Mouse (Mus musculus) neural tube, embryonic 14.5 days (tissue): ENCODE measurements around the gene Trappc2l. TPM values are rescaled to one million over a fixed set of nuclear protein-coding genes. Genes with fewer than 3 reads are reported as not detected.
"Not testable (repeated sequence)": the region's sequence is repeated elsewhere in the genome, so short reads cannot be mapped to it uniquely, and the experiment has no call there.

Experiments
- ATAC-seq: fragments of 200-750 bp; cut with Nextera tagmentation; 2 replicates; pipeline ENCODE4 v1.8.0; 2017; ENCODE audit warnings: low read depth, mild to moderate bottlenecking, moderate TSS enrichment, moderate library complexity
- H3K27ac ChIP-seq: fragments of 300-500 bp; sonication (generic); 2 replicates; pipeline ENCODE4 v1.5.1; 2014; ENCODE audit warnings: low read depth, mild to moderate bottlenecking, control low read depth, low read length, moderate library complexity, mixed read lengths
- H3K27me3 ChIP-seq: fragments of 300-500 bp; sonication (generic); 2 replicates; pipeline ENCODE4 v1.6.1; 2014; ENCODE audit warnings: low read length; ENCODE audit not compliant: control insufficient read depth, insufficient read depth
- H3K36me3 ChIP-seq: fragments of 300-500 bp; sonication (generic); 2 replicates; pipeline ENCODE4 v1.6.1; 2014; ENCODE audit warnings: low read length, mixed read lengths; ENCODE audit not compliant: control insufficient read depth, insufficient read depth
- H3K4me1 ChIP-seq: fragments of 300-500 bp; sonication (generic); 2 replicates; pipeline ENCODE4 v1.6.1; 2014; ENCODE audit warnings: low read length; ENCODE audit not compliant: control insufficient read depth, insufficient read depth
- H3K4me2 ChIP-seq: fragments of 300-500 bp; sonication (generic); 2 replicates; pipeline ENCODE4 v1.6.1; 2014; ENCODE audit warnings: mild to moderate bottlenecking, low read depth, low read length, control low read depth
- H3K4me3 ChIP-seq: fragments of 300-500 bp; sonication (generic); 2 replicates; pipeline ENCODE4 v1.5.1; 2014; ENCODE audit warnings: low read depth, low read length, control low read depth, mixed read lengths
- H3K9ac ChIP-seq: fragments of 300-500 bp; sonication (generic); replicated peaks from 2 replicates; pipeline ENCODE4 v1.6.1; 2014; ENCODE audit warnings: low read depth, mild to moderate bottlenecking, control low read depth, low read length, mixed read lengths
- H3K9me3 ChIP-seq: fragments of 300-500 bp; sonication (generic); 2 replicates; pipeline ENCODE4 v1.6.1; 2016; ENCODE audit warnings: low read length; ENCODE audit not compliant: control insufficient read depth
- WGBS: fragments of 180-500 bp; shearing (Covaris S2); extraction: QIAGEN DNeasy Blood & Tissue Kit; methylation state at CpG from one replicate; pipeline ENCODE4 v1.1.7; 2014; 5-methylcytosine and 5-hydroxymethylcytosine counted together
- polyA plus RNA-seq: library from polyadenylated mRNA; unstranded; fragments of >200 nt; fragmentation: Nextera tagmentation; extraction: Ambion mirVana; gene quantifications from 2 replicates; pipeline ENCODE4 v1.2.1, GENCODE M21; 2014

Gene Trappc2l
- polyA plus RNA-seq, 1 experiment from 2014 or later = 150 TPM

DNA sequence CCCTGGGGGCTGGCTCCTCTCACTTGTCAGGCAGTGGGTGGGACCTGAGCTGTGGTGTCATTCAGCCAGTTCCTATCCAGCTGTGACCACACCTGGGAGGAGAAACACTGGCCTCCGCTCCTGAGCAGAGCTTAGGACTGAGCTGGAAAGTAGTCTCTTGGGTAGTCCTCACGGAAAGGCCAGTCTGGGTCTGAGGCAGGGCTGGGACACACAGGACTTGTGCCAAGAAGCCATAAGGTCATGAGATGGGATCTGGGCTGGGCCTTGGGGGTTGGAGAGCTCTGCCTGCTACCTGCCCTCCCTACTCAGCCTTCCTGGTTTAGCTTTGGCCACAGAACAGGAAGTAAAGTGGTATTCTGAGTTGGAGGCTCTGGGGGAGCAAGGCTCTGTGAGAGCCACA lies 15.5 kb downstream of the Trappc2l start:
- no peak overlapping the region for H3K9ac ChIP-seq

DNA sequence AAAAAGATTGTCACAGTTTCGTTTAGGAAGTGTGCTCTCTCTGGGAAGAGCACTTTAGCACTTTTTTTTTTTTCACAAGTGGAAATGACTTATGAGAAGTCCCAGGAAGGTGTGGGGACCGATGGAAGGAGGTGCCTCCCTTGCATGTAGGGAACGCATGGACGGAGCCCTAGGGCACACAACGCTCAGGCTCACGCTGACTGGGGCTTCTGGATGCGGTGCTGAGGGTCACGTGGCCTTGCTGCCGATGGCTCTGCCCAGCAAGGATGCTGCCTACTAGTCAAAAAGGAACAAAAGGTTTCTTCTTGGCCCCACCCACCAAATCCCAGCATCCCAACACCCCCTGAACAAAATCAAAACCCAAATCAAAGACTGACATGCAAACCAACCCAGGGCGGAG lies 17.9 kb downstream of the Trappc2l start:
- 27% methylated on average over 10 of the region's 10 CpGs for WGBS
- no peaks in the 10 kb centered on the region for H3K27me3 ChIP-seq
- H3K4me3 ChIP-seq = no peak overlapping the region
- H3K9me3 ChIP-seq = no peaks in the 10 kb centered on the region
- peaks cover 21% of the 10 kb centered on the region; the same call in 1 of the 2 replicates for H3K36me3 ChIP-seq
- H3K9ac ChIP-seq = no peak overlapping the region
- H3K4me2 ChIP-seq = no peak overlapping the region
- no peak for ATAC-seq
- no peak overlapping the region for H3K27ac ChIP-seq
- H3K4me1 ChIP-seq = no peaks in the 10 kb centered on the region

More for the DNA sequence above, 15.5 kb downstream of the Trappc2l start:
- Histone ChIP-seq H3K9me3 (no peaks in the 10 kb centered on the region), H3K4me3 (no peak overlapping the region), H3K27ac (no peak overlapping the region), H3K27me3 (no peaks in the 10 kb centered on the region), H3K4me1 (no peaks in the 10 kb centered on the region), H3K4me2 (no peak overlapping the region), H3K36me3 (peaks cover 12% of the 10 kb centered on the region; the same call in 1 of the 2 replicates)
- no peak for ATAC-seq
- 91% methylated on average over 2 of the region's 2 CpGs for WGBS

DNA sequence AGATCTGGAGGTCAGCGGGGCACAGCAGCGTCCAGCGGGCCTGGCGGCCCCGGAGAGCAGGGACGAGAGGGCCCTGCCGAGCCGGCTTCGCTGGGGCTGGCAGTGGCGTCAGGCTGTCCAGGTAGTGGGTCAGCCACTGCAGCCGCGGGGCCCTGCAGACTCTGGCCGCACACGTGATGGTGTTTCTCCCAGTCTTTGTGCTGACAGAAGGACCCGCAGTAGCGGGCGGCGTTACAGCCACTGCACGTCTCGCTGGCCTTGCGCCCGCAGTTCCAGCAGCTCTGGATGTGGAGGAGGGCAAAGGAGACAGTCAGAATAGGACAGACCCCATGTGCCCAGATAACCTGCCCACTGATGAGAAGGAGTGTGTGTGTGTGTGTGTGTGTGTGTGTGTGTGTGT lies 19.3 kb downstream of the Trappc2l start:
- no peak overlapping the region for H3K4me2 ChIP-seq
- H3K9ac ChIP-seq = no peak overlapping the region
- H3K27ac ChIP-seq = no peak overlapping the region
- H3K27me3 ChIP-seq = no peaks in the 10 kb centered on the region
- H3K9me3 ChIP-seq = no peaks in the 10 kb centered on the region
- peaks cover 33% of the 10 kb centered on the region for H3K36me3 ChIP-seq
- no peaks in the 10 kb centered on the region for H3K4me1 ChIP-seq
- H3K4me3 ChIP-seq = no peak overlapping the region
- no peak for ATAC-seq
- WGBS = 67% methylated on average over 22 of the region's 22 CpGs

DNA sequence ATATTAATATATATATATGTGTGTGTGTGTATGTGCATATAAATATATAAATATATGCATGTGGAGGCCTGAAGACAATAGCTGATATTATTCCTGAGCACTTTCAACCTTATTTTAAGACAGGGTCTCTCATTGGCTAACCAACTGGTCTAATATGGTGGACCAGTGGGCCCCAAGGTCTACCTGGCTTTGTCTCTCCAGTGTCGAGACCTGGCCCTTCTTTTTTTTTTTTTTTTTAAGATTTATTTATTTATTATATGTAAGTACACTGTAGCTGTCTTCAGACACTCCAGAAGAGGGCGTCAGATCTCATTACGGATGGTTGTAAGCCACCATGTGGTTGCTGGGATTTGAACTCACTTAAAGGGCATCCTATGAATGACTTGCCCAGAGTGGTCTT lies 20.7 kb downstream of the Trappc2l start:
- 75% methylated on average over 3 of the region's 3 CpGs for WGBS
- H3K9me3 ChIP-seq, H3K4me2 ChIP-seq, H3K9ac ChIP-seq, H3K27ac ChIP-seq, H3K27me3 ChIP-seq, H3K4me1 ChIP-seq, H3K4me3 ChIP-seq, ATAC-seq: not testable (repeated sequence)
- H3K36me3 ChIP-seq = peaks cover 35% of the 10 kb centered on the region

DNA sequence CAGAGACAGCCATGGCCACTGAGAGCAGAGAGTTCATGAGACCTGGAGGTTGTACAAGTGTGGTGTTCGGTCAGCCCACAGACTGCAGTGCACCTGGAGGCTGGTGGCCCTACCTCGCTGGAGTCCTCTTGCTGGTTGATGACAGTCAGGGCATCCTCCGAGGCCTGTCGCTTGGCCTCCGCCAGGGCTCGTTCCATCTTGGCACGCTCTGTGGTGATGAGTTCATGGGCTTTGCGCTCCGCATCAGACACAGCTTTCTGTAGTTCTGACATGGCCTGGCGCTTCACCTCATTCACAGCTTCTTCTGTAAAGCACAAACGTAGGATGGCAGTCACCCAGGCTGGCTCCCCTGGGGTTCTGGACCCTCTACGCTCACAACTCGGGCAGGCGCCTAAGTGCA lies 21.8 kb downstream of the Trappc2l start:
- Histone ChIP-seq H3K27me3 (no peaks in the 10 kb centered on the region), H3K4me2 (no peak overlapping the region), H3K9me3 (no peaks in the 10 kb centered on the region), H3K4me3 (no peak overlapping the region), H3K36me3 (peaks cover 42% of the 10 kb centered on the region), H3K9ac (no peak overlapping the region), H3K4me1 (no peaks in the 10 kb centered on the region), H3K27ac (no peak overlapping the region)
- no peak for ATAC-seq
- 92% methylated on average over 14 of the region's 14 CpGs for WGBS

DNA sequence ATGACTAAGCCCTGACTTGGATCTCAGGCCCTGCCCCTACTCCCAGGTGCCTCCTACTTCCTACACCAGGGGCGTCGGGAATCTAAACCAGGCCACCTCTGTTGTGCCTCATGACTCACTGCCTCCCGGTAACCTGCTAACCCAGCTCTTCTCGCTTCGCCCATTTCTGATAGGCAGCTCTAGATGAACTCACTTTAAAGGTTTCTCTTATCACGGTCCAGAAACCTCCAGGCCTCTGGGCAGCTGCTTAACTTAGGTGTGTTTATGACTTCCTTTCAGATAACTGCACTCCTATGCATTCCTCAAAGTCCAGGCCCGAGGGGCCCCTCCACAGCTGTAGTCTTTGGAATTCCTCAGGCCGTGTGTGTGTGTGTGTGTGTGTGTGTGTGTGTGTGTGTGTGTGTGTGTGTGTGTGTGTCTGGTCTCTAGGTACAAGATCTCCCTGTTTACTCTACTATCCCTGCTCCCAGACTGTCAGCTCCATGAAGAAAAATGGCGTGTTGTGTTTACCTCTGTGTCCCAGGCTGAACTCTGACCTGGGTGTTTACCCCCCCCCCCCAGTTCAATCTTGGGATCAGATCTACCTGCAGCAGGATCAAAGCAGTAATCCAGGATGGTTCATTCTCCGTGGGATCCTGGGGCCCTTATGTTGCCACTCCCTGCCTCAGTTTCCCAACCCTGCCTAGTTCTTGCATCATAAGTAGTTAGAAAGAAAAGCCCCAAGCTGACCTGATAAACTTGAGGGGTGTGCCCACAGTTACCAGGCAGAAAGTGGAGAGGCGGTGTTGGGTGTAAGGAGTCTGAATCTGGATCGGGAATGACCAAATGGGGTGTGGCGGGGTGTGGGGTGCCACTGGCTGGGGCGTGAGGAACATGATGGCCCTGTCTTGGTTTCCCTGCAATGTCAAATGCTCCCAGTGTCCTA lies 24.7 kb downstream of the Trappc2l start:
- no peak overlapping the region for H3K9ac ChIP-seq
- peaks cover 39% of the 10 kb centered on the region for H3K36me3 ChIP-seq
- no peak overlapping the region for H3K4me2 ChIP-seq
- no peak overlapping the region for H3K27ac ChIP-seq
- no peaks in the 10 kb centered on the region for H3K9me3 ChIP-seq
- no peaks in the 10 kb centered on the region for H3K27me3 ChIP-seq
- no peak for ATAC-seq
- WGBS = 78% methylated on average over 14 of the region's 14 CpGs
- H3K4me3 ChIP-seq = no peak overlapping the region
- H3K4me1 ChIP-seq = 0 out of 2 replicates have a peak, but pooled peaks cover 4% of the 10 kb centered on the region

DNA sequence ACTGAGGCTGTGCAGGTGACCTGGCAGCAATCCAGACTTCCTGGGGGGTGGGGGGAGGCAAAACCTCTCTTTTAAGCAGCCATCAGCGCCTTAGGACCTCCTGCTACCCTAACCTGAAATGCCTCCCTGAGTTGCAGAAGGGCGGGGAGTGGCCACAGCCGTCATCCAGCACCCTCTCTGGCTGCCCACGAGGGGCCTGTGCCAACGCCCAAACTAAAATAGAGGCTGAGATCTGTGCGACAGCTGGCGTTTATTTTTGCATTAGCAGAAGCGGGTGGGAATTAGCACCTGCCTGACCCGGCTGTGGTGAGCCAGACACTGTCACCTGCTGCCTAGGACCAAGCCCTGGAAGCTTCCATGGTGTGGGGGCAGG lies 25.3 kb downstream of the Trappc2l start:
- 71% methylated on average over 9 of the region's 9 CpGs for WGBS
- H3K4me1 ChIP-seq = 0 out of 2 replicates have a peak, but pooled peaks cover 4% of the 10 kb centered on the region
- H3K27me3 ChIP-seq = no peaks in the 10 kb centered on the region
- no peak overlapping the region for H3K4me2 ChIP-seq
- ATAC-seq = no peak
- no peak overlapping the region for H3K9ac ChIP-seq
- H3K9me3 ChIP-seq = no peaks in the 10 kb centered on the region
- H3K4me3 ChIP-seq = no peak overlapping the region
- H3K27ac ChIP-seq = no peak overlapping the region
- peaks cover 42% of the 10 kb centered on the region for H3K36me3 ChIP-seq

DNA sequence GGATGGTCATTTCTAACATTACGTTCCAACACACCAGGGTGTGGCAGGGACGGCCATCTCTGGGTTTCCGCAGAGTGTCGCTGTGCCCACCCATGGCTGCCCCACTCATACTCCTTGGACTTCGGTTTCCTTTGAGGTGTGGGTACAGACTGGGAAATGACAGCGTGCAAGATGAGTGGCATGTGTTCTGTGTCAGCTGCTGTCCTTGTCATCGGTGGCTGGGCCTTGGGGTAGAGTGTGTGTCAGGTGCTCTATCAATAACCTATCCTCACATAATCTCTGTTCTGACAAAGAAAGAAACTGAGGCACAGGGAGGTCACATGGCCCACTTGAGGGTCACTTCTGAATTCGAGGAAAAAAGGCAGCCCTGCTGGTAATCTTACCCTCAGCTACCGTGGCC lies 25.8 kb downstream of the Trappc2l start:
- 84% methylated on average over 9 of the region's 9 CpGs for WGBS

DNA sequence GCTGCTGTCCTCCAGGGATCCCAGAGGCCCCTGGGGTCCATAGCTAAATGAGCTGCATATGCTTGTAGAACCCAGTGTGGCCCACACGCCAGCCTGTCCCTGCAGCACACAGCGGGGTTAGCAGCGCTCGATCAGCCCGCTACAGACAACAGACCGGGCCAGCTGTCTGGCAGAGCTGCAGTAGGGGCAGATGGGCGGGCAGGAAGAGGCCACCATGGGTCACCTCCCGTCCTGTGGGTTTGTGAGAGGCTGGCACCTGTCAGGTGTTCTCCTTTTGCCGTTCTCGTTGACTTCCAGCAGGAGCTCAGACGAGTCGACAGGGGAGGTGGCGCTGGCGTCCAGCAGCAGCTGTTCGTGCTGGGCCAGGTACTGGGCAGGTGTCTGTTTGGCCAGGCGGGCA lies 27.2 kb downstream of the Trappc2l start:
- H3K27me3 ChIP-seq = no peaks in the 10 kb centered on the region
- WGBS = 69% methylated on average over 16 of the region's 16 CpGs
- H3K9me3 ChIP-seq = no peaks in the 10 kb centered on the region
- H3K27ac ChIP-seq = 0 out of 2 replicates have a peak overlapping the region, but pooled peaks have one; percentile 2
- H3K4me1 ChIP-seq = 0 out of 2 replicates have a peak, but pooled peaks cover 4% of the 10 kb centered on the region
- no peak overlapping the region for H3K4me3 ChIP-seq
- H3K9ac ChIP-seq = no peak overlapping the region
- peaks cover 45% of the 10 kb centered on the region for H3K36me3 ChIP-seq
- ATAC-seq = no peak
- no peak overlapping the region for H3K4me2 ChIP-seq

More for the DNA sequence above, 25.8 kb downstream of the Trappc2l start:
- H3K9ac ChIP-seq = no peak overlapping the region
- H3K27me3 ChIP-seq = no peaks in the 10 kb centered on the region
- no peak overlapping the region for H3K27ac ChIP-seq
- H3K9me3 ChIP-seq = no peaks in the 10 kb centered on the region
- peaks cover 42% of the 10 kb centered on the region for H3K36me3 ChIP-seq
- no peak for ATAC-seq
- no peak overlapping the region for H3K4me3 ChIP-seq
- H3K4me1 ChIP-seq = 0 out of 2 replicates have a peak, but pooled peaks cover 4% of the 10 kb centered on the region
- H3K4me2 ChIP-seq = no peak overlapping the region
